Mouse (Mus musculus) liver, postnatal 0 days (tissue): ENCODE measurements around the gene Dnase1l3. TPM values are rescaled to one million over a fixed set of nuclear protein-coding genes. Genes with fewer than 3 reads are reported as not detected.
A peak's percentile ranks its signal among the peaks of the same experiment; 100 is the strongest.

ENCODE experiments used
- ATAC-seq: fragments of 200-750 bp; cut with Nextera tagmentation; 2 replicates; pipeline ENCODE4 v1.8.0; 2017; ENCODE audit warnings: mild to moderate bottlenecking, moderate library complexity
- DNase-seq: peaks from one replicate; pipeline ENCODE4 v3.0.0-alpha.2; 2016
- H3K27ac ChIP-seq: fragments of 300-500 bp; sonication (generic); 2 replicates; pipeline ENCODE4 v1.5.1; 2014; ENCODE audit warnings: antibody characterized with exemption, moderate library complexity, mild to moderate bottlenecking, low read depth
- H3K27me3 ChIP-seq: fragments of 300-500 bp; sonication (generic); 2 replicates; pipeline ENCODE4 v1.6.1; 2014; ENCODE audit warnings: low read length, control low read depth, mixed read lengths; ENCODE audit not compliant: insufficient read depth
- H3K36me3 ChIP-seq: fragments of 300-500 bp; sonication (generic); replicated peaks from 2 replicates; pipeline ENCODE4 v1.6.1; 2014; ENCODE audit warnings: mild to moderate bottlenecking, control low read depth, low read length, moderate library complexity, mixed read lengths; ENCODE audit not compliant: insufficient read depth
- H3K4me1 ChIP-seq: fragments of 300-500 bp; sonication (generic); 2 replicates; pipeline ENCODE4 v1.6.1; 2014; ENCODE audit warnings: antibody characterized with exemption, mild to moderate bottlenecking, control low read depth; ENCODE audit not compliant: insufficient read depth
- H3K4me2 ChIP-seq: fragments of 300-500 bp; sonication (generic); 2 replicates; pipeline ENCODE4 v1.6.1; 2014; ENCODE audit warnings: low read depth, mild to moderate bottlenecking, low read length, moderate library complexity, mixed read lengths
- H3K4me3 ChIP-seq: fragments of 300-500 bp; sonication (generic); 2 replicates; pipeline ENCODE4 v1.5.1; 2014; ENCODE audit warnings: low read depth, low read length
- H3K9ac ChIP-seq: fragments of 300-500 bp; sonication (generic); replicated peaks from 2 replicates; pipeline ENCODE4 v1.6.1; 2014; ENCODE audit warnings: mild to moderate bottlenecking, moderate library complexity
- H3K9me3 ChIP-seq: fragments of 300-500 bp; sonication (generic); 2 replicates; pipeline ENCODE4 v1.6.1; 2016; ENCODE audit warnings: mild to moderate bottlenecking, control low read depth, low read length, mixed read lengths
- CTCF ChIP-seq: sonication (generic); IDR thresholded peaks from 2 replicates; pipeline ENCODE4 v1.5.1; 2016; ENCODE audit warnings: antibody characterized with exemption, low read depth
- EP300 ChIP-seq: IDR thresholded peaks from 2 replicates; pipeline ENCODE4 v1.6.1; 2016; ENCODE audit warnings: antibody characterized with exemption, low read depth, mild to moderate bottlenecking
- WGBS: fragments of 180-500 bp; shearing (Covaris S2); extraction: QIAGEN DNeasy Blood & Tissue Kit; methylation state at CpG from one replicate; pipeline ENCODE4 v1.1.7; 2014; ENCODE audit not compliant: insufficient replicate concordance; 5-methylcytosine and 5-hydroxymethylcytosine counted together
- polyA plus RNA-seq: library from polyadenylated mRNA; unstranded; fragments of >200 nt; fragmentation: Nextera tagmentation; extraction: Ambion mirVana; gene quantifications from 2 replicates; pipeline ENCODE4 v1.2.1, GENCODE M21; 2015

Dnase1l3 gene
- polyA plus RNA-seq, 1 experiment from 2014 or later = 13.2 TPM

GRCm38 (mm10) chr14:7975177-7975576, 19.2 kb downstream of the Dnase1l3 start:
- no peaks in the 10 kb centered on the region for H3K27me3 ChIP-seq
- H3K4me1 ChIP-seq = no peaks in the 10 kb centered on the region; the same call in 1 of the 2 replicates
- H3K9me3 ChIP-seq = no peaks in the 10 kb centered on the region
- H3K9ac ChIP-seq = no peak overlapping the region
- no peaks in the 10 kb centered on the region for H3K36me3 ChIP-seq
- no peak overlapping the region for H3K4me2 ChIP-seq
- DNase-seq (no peak), ATAC-seq (0 out of 2 replicates have a peak, but pooled peaks have one; percentile 17)
- 79% methylated on average over 6 of the region's 6 CpGs for WGBS
- H3K4me3 ChIP-seq = no peak overlapping the region
- no peak overlapping the region for H3K27ac ChIP-seq
- TF ChIP-seq EP300 = no peak
- no peak for TF ChIP-seq CTCF

- H3K9me3 ChIP-seq = no peaks in the 10 kb centered on the region
- H3K4me1 ChIP-seq = no peaks in the 10 kb centered on the region; the same call in 1 of the 2 replicates
- no peaks in the 10 kb centered on the region for H3K36me3 ChIP-seq
- H3K27me3 ChIP-seq = no peaks in the 10 kb centered on the region
- DNase-seq (no peak), ATAC-seq (peak; percentile 56)
- H3K4me2 ChIP-seq = no peak overlapping the region
- no peak overlapping the region for H3K9ac ChIP-seq
- 43% methylated on average over 1 of the region's 1 CpGs for WGBS
- TF ChIP-seq EP300 = no peak
- no peak for TF ChIP-seq CTCF
- H3K27ac ChIP-seq = no peak overlapping the region
- no peak overlapping the region for H3K4me3 ChIP-seq
Observed at GRCm38 (mm10) chr14:7974643-7975042, 19.7 kb downstream of the Dnase1l3 start.

GRCm38 (mm10) chr14:7971889-7972493, 22.4 kb downstream of the Dnase1l3 start:
- Histone ChIP-seq H3K9me3 (no peaks in the 10 kb centered on the region), H3K4me3 (no peak overlapping the region), H3K36me3 (no peaks in the 10 kb centered on the region), H3K27me3 (no peaks in the 10 kb centered on the region), H3K4me2 (no peak overlapping the region), H3K4me1 (no peaks in the 10 kb centered on the region; the same call in 1 of the 2 replicates), H3K27ac (no peak overlapping the region), H3K9ac (no peak overlapping the region)
- 41% methylated on average over 10 of the region's 10 CpGs for WGBS
- no peak for DNase-seq
- no peak for ATAC-seq
- TF ChIP-seq EP300 (no peak), CTCF (no peak)

DNA sequence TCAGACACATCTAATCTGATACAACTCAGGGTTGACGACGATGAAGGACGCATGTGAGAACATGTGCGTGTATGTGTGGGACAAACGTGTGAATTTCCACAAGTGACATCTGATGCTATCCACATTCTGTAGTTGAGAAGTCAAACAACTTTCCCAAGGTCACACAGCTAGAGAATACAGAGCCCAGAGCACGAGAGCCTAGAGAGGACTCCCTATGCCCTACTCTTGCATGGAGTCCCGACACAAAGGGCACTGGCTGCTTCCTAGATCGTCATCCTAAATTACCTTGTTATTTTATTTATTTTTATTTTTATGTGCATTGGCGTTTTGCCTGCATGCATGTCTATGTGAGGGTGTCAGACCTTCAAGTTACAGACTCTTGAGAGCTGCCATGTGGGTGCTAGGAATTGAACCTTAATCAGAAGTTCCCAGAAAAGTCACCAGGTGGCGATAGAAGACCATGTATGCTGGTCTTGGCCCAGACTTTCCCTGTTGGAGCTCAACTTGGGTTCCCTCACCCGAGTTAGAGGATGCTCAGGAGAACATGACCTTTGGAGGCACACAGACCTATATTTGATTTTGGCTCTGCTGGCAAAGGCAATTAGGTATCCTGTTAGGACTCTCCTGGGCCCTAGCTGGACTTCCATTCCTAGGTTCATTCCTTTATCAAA, 30.0 kb downstream of the Dnase1l3 start:
- no peaks in the 10 kb centered on the region for H3K4me1 ChIP-seq
- TF ChIP-seq CTCF = peak; percentile 88
- 0 out of 2 replicates have a peak, but pooled peaks have one; percentile 35 for TF ChIP-seq EP300
- DNase-seq = peak; percentile 69
- ATAC-seq = peak; percentile 74
- no peaks in the 10 kb centered on the region for H3K9me3 ChIP-seq
- H3K9ac ChIP-seq = no peak overlapping the region
- no peak overlapping the region for H3K4me2 ChIP-seq
- no peaks in the 10 kb centered on the region for H3K27me3 ChIP-seq
- no peaks in the 10 kb centered on the region for H3K36me3 ChIP-seq
- no peak overlapping the region for H3K4me3 ChIP-seq
- WGBS = 52% methylated on average over 11 of the region's 11 CpGs
- H3K27ac ChIP-seq = no peak overlapping the region

DNA sequence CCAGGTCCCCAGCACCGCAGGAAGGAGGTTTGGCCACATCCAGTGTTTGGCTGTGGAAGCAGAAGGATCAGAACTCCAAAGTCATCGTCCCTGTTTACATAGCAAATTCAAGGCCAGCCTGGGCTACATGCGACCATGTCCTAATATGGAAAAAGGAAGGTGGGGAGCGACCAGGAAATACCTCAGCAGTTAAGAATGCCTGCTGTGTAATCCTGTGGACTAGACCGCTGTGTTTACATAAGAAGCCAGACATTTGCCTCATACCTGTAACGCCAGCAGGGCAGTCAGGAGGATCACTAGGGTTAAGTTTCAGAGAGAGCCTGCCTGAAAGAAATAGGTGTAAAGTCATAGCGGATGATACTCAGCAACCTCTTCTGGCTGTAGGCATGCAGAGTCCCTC, 31.2 kb downstream of the Dnase1l3 start:
- TF ChIP-seq CTCF = no peak
- Histone ChIP-seq H3K4me2 (no peak overlapping the region), H3K9me3 (no peaks in the 10 kb centered on the region), H3K4me1 (no peaks in the 10 kb centered on the region), H3K27me3 (no peaks in the 10 kb centered on the region), H3K27ac (no peak overlapping the region), H3K4me3 (no peak overlapping the region), H3K36me3 (no peaks in the 10 kb centered on the region), H3K9ac (no peak overlapping the region)
- DNase-seq (no peak), ATAC-seq (peak; percentile 61)
- WGBS = 46% methylated on average over 7 of the region's 7 CpGs

- Histone ChIP-seq H3K36me3 (no peaks in the 10 kb centered on the region), H3K27me3 (no peaks in the 10 kb centered on the region), H3K4me2 (no peak overlapping the region), H3K9me3 (no peaks in the 10 kb centered on the region), H3K4me1 (no peaks in the 10 kb centered on the region), H3K27ac (no peak overlapping the region), H3K9ac (no peak overlapping the region), H3K4me3 (no peak overlapping the region)
- WGBS = 70% methylated on average over 2 of the region's 2 CpGs
- TF ChIP-seq EP300 (no peak), CTCF (no peak)
- DNase-seq (no peak), ATAC-seq (no peak)
Observed at GRCm38 (mm10) chr14:7962626-7963025, 31.7 kb downstream of the Dnase1l3 start.
